Mouse (Mus musculus): ENCODE data around the gene Dbn1. TPM values are rescaled to one million over a fixed set of nuclear protein-coding genes. Genes with fewer than 3 reads are reported as not detected.

Gene Dbn1
- total RNA-seq, 2 experiments from 2014 or later, result not detected

DNA sequence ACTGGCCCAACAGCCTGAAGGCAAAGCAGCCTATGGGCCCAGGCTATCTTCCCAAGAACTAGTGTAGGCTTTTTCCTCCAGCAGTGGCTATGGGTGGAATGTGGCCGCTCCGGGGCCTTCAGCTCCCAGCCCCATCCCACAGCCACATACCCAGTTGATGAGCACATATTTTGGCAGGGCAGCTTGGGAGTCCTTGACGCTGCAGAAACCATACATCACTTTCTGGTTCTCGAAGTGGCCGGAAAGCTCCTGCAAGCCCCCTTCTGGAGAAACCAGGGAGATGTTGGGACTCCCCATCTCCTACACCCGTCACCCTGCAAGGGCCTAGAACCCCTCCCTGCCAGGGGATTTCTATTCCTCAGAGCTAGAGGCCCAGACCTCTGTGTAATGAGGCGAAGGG lies 5.4 kb downstream of the Dbn1 start:
- ATAC-seq (replicated peaks; ENCODE audit: low FRiP score, low TSS enrichment, poor library complexity, severe bottlenecking), result no peak

DNA sequence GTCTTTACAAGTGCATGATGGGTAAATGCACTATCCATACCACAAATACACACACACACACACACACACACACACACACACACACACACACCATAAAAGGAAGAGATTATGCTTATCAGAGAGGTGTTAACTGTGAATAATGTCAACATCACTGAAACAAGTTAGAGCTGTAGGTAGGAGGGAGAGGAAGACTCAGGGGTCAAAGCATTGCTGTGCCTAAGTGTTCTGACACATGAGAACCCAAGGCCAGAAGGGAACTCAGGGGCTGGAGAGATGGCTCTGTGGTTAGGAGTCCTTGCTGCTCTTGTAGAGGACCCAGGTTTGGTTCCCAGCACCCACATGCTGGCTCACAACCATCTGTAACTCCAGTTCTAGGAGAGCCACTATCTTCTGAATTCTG lies 8.0 kb downstream of the Dbn1 start:
- no peak for ATAC-seq (replicated peaks; ENCODE audit: low FRiP score, low TSS enrichment, poor library complexity, severe bottlenecking)

DNA sequence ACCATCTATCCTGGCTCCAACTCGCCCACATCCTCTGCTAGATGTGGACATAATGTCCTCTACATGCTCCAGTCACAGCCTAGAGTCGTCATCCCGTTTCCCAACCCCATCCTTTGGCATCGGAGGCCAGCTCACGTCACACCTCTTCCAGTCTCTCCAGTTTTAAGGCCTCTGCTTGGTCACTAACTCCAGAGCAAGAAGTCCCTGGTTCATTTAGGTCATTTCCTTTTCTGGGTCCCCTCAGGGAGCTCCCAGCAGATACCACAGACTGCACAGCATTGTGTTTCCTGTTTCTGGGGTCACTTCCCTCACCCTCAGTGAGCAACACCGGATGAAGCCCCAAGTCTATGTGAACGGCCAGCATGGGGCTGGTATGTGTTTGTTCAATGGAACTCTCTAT lies 8.9 kb downstream of the Dbn1 start:
- no peak for ATAC-seq (replicated peaks; ENCODE audit: low FRiP score, low TSS enrichment, poor library complexity, severe bottlenecking)

DNA sequence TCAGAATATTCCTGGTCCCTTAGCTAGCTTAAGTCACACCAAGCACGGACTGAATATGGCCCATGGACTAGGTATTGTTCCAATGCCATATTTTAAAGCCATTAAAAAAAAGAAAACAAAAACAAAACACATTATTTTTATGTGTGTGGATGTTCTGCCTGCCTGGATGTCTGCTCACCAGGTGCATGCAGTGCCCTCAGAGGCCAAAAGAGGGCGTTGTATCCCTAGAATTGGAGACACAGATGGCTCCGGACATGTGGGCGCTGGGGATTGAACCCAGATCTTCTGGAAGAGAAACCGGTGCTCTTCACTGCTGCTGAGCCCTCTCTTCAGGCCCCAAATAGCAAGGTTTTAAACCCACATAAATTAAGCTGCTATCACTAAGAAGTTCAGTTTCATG lies 9.9 kb downstream of the Dbn1 start:
- no peak for ATAC-seq (replicated peaks; ENCODE audit: low FRiP score, low TSS enrichment, poor library complexity, severe bottlenecking)

DNA sequence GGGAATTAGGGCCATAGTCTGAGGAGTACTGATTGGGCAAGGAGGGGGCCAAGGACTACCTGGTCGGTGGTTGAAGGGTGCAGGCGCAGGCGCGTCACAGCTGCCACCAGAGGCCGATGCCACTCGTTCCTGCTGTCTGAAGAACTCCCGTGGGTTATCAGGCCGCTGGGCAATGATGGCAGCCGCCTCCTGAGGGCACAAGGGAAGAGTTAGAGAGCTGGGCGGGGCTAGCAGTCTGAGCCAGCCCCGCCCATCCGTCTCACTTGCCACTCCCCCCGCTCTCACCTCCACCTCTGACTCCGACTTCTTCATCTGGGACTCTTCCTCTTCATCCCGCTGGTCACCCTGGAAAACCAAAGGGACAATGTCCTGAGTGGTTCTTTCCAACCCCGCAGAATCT lies 10.4 kb downstream of the Dbn1 start:
- 0 out of 2 replicates have a peak, but pooled peaks have one; percentile 10 for ATAC-seq (replicated peaks; ENCODE audit: low FRiP score, low TSS enrichment, poor library complexity, severe bottlenecking)

DNA sequence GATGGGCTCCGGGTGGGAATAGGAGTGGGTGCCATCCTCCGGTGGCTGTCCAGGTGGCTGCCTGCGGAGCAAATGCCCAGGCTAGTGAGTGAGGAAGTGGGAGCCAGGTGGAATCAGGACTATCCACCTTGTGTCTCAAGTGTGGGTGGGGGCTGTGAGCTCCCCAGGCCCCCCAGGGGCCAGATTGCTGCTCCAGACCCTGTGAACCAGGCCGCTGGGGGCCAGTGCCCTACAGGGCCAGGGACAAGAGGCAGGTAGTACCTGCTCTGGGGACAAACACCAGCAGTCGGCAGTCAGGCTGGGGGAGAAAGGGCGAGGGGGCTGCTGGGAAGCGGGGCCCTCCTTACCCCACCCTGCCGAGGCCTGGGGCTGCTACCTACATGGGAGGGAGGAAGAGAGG lies 11.7 kb downstream of the Dbn1 start:
- no peak for ATAC-seq (replicated peaks; ENCODE audit: low FRiP score, low TSS enrichment, poor library complexity, severe bottlenecking)

DNA sequence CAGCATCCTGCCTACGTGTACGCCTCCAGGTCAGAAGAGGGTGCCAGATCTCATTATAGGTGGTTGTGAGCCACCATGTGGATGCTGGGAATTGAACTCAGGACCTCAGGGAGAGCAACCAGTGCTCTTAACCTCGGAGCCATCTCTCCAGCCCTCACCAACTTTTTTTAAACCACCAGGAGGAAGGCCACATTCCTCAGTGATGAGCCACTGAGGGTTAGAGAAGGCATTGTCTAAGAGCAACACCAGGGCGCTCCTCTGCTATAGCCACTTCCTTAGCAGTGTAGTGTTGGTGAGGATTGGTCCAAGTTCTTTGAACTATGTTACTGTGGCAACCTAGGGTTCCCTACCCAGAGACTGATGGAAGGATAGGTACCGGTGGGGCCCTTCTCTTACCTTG lies 12.2 kb downstream of the Dbn1 start:
- no peak for ATAC-seq (replicated peaks; ENCODE audit: low FRiP score, low TSS enrichment, poor library complexity, severe bottlenecking)

DNA sequence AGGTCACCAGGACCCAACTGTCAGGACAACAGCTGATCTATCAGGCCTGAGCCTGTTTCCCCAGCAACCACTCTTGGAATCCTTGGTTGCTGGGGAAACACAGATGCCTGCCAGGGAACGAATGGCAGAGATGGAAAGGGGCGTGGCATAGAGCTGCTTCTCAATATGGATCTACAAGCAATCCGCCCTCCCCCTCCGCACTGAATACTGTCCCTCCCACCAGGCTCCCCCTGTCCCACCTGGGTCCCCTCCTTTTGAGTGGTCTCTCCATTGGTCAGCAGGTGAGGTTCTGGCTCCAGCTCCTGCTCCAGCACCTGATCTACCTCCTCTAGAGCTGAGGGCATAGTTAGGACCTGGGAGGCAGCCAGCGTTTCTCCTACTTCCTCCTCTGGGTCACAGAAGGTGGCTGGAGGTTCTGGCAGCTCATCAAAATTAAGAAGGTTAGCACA lies 13.3 kb downstream of the Dbn1 start:
- ATAC-seq (replicated peaks; ENCODE audit: low FRiP score, low TSS enrichment, poor library complexity, severe bottlenecking), result no peak

DNA sequence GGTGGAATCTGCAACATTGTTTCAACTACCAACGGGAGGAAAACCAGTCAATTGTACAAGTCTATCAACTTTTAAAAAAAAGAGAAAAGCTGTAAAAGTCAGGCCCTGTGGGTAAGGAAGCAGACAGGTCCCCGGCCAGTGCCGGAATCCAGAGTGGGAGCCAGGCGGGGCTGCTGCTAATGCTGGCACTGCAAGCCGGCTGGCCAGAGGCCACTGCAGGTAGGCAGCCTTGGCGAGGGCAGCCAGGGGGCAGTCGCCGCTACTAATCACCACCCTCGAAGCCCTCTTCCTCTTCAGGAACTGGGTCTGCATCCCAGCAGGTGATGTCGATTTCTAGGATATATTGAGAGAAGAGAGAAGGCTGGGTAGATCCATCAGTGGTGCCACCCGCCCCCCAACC lies 13.9 kb downstream of the Dbn1 start:
- ATAC-seq (replicated peaks; ENCODE audit: low FRiP score, low TSS enrichment, poor library complexity, severe bottlenecking), result no peak

DNA sequence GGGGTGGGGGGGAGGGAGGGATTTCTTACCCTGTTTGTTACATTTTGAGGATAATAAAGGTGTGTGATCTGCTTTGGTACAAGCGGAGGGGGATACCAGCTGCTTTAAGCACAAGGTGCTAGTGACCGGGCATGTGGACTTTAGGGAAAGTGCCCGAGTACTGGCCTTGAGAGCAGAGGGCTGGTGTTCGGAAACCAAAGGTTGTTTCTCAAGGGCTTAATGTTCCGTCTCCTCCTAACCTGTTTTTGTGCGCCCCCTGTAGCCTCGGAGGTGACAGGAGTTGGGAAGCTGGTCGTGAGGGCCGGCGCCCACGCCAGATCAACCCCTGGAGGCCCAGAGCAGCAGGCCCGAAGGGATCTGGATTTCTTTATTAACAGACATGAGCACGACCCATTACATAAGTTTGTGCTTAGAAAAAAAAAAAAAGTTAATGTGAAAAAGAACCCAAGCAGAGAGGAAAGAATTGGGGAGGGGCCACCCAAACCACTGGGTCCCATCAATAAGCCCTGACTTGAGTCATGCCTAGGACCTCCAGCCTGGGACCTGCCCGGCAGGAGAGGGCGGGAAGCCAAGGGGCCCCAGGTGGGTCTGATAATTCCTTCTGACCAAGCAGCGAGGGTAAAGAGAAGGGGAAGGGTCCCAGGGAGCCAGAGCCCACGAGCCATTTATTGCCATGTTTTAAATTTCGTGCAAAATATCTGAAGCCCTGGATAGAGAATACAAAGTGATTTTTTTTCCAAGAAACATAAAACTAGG lies 14.7 kb downstream of the Dbn1 start:
- no peak for ATAC-seq (replicated peaks; ENCODE audit: low FRiP score, low TSS enrichment, poor library complexity, severe bottlenecking)

DNA sequence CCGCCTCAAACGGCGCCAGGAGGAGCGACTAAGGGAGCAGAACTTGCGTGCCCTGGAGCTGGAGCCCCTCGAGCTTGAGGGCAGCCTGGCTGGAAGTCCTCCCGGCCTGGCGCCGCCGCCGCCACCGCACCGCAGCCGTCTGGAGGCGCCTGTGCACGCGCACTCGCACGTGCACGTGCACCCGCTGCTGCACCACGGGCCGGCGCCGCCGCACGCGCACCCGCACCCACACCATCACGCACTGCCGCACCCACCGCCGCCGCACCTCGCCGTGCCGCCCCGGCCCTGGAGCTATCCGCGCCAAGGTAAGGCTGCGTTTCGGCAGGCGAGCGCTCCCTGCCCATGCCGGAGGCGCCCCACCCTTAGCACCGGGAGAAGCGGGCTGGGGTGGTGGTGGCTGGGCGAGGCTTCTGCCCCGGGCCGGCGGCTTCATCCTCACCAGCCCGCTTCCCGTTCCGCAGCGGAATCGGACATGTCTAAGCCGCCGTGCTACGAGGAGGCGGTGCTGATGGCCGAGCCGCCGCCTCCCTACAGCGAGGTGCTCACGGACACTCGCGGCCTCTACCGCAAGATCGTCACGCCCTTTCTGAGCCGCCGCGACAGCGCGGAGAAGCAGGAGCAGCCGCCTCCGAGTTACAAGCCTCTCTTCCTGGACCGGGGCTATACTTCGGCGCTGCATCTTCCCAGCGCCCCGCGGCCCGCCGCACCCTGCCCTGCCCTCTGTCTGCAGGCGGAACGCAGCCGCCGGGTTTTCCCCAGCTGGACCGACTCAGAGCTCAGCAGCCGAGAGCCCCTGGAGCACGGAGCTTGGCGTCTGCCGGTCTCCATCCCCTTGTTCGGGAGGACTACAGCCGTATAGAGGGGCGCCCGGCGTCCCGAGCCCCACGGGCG lies 15.5 kb downstream of the Dbn1 start:
- peak; percentile 21; the same call in 1 of the 2 replicates for ATAC-seq (replicated peaks; ENCODE audit: low FRiP score, low TSS enrichment, poor library complexity, severe bottlenecking)

DNA sequence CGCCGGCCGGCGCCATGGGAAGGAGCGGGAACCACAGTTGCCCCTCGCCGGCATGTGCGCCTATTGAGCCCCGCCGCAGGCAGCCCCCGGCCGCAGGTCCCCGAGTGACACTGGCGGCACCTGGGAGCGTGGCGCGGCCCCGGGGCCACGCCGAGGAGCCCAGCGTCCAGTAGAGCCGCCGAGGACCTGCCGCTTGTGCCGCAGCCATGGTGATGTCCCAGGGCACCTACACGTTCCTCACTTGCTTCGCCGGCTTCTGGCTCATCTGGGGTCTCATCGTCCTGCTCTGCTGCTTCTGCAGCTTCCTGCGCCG lies 16.1 kb downstream of the Dbn1 start:
- no peak for ATAC-seq (replicated peaks; ENCODE audit: low FRiP score, low TSS enrichment, poor library complexity, severe bottlenecking)

DNA sequence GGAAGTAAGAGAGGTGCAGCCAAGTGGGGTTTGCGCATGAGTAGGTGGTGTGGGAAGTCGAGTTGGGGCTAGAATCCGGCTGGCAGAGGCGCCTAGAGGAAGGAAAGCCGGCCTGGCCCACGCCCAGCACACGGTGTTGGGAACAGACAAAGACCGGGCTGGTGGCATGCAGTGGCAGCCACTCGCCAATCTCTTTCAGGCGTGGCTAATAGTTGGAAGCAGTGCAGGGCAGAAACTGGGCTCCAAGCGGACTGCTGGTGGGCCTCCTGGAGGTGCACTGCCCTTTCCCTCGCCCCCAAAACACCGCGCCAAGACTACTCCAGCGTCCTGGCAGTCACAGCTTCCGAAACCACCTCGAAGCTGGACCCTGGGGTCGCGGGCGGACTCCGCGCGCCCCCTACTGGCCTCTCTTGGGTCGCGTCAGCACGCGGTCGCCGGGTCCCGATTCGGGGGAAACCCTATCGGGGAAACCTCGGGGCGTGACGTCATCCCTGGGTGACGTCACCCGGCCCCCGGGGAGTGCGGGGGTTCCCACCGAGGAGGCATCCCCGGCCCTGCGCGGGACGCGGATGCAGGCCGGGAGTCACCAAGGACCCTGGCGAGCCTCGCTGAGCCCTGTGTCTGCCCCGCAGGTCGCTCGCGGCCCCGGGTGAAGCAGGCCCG lies 16.6 kb downstream of the Dbn1 start:
- peak; percentile 23; the same call in 1 of the 2 replicates for ATAC-seq (replicated peaks; ENCODE audit: low FRiP score, low TSS enrichment, poor library complexity, severe bottlenecking)

DNA sequence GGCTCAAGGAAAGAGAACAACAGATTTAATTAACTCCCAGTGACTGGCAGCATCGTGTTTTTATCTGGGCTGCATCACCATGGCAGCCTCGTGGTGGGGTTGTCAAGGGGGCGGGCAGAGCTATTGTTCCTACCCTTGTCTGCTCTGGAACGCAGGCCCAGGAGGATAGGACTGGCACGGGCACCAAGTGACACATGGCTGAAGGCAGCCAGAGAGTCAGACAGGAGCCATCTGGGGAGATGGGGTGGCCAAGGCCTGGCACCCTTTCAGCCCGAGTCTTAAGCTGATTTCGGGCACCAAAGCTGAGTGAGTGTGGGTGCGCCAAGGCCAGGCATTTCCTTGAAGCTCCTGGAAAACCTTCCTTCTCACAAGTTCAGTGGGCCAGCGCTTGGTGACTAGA lies 17.5 kb downstream of the Dbn1 start:
- no peak for ATAC-seq (replicated peaks; ENCODE audit: low FRiP score, low TSS enrichment, poor library complexity, severe bottlenecking)

DNA sequence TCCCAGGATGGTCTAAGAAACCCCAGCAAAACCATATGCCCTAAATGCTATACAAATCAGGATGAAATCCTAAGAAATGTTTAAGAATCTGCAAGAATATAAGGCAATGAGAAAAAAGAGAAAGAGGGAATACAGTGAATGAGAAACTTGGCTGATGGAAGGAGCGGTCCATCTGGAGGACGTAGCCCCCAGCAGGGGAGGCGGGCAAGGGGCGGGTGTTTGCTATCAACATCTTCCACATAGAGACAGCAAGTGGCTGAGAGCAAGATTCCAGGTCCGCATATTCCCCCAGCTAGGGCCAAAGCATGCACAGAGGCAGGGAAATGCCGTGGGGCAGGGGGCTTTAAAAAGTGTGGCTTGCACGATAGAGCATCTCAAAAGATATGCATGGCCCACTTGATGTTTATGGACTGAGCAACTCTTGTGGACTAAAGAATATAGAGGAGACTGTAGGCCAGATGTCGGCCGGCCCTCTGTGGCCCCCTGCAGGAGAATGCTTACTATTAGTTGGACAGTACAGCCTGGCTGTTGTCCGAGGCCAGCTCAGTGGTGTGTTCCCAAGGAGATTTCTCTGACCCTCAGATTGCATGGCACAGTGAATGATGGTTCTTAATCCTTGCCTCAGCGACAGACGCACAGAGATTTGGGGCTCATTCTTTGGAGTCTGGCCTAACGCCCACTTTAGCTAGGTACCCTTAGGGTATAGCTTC lies 18.9 kb downstream of the Dbn1 start:
- no peak for ATAC-seq (replicated peaks; ENCODE audit: low FRiP score, low TSS enrichment, poor library complexity, severe bottlenecking)

DNA sequence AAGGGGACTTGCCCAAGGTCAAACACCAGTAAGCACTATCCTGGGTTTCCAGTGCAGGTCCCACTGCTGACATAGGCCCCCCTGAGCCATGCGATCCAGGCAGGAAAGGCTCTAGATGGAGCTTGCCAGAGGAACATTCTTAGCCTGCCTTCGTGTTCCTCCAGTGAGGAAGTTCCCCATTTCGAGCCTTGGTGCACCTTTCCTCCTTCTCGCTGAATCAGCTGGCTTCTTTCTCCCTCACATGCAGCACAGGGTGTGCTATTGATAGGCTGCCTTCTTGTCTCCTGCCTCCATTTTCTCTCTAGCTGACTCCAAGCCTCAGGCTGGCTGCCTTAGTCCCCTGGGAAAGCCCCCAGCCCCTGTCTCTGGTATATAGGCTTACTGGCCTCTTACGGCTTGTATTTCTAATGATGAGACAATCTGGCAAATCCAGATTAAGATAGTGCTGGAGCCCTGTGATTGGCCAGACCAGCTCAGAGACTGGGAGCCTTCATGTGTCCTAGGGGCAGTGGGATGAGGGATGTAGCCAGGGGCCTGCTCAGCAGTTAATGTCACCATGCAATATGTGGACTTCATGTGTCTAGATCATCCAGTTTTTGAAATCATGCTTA lies 22.0 kb downstream of the Dbn1 start:
- no peak for ATAC-seq (replicated peaks; ENCODE audit: low FRiP score, low TSS enrichment, poor library complexity, severe bottlenecking)

DNA sequence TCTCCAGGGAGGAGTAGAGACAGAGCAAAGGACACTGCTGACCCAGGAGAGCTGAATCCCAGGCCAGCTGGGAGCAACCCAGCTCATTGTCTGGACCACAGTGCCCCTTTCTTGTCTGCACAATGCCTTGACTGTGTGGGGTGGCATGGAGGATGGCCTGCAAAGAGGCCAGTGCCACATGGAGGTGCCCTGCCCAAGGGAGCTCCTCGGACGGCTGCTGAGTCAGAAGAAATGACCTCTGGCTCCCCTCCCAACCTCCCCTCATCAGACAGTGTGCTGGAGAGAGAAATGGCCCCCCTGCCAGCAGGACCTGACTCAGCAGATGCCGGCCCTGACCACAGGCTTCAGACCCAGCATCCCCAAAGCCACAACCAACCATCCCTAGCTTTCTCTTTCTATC lies 22.7 kb downstream of the Dbn1 start:
- ATAC-seq (replicated peaks; ENCODE audit: low FRiP score, low TSS enrichment, poor library complexity, severe bottlenecking), result no peak

DNA sequence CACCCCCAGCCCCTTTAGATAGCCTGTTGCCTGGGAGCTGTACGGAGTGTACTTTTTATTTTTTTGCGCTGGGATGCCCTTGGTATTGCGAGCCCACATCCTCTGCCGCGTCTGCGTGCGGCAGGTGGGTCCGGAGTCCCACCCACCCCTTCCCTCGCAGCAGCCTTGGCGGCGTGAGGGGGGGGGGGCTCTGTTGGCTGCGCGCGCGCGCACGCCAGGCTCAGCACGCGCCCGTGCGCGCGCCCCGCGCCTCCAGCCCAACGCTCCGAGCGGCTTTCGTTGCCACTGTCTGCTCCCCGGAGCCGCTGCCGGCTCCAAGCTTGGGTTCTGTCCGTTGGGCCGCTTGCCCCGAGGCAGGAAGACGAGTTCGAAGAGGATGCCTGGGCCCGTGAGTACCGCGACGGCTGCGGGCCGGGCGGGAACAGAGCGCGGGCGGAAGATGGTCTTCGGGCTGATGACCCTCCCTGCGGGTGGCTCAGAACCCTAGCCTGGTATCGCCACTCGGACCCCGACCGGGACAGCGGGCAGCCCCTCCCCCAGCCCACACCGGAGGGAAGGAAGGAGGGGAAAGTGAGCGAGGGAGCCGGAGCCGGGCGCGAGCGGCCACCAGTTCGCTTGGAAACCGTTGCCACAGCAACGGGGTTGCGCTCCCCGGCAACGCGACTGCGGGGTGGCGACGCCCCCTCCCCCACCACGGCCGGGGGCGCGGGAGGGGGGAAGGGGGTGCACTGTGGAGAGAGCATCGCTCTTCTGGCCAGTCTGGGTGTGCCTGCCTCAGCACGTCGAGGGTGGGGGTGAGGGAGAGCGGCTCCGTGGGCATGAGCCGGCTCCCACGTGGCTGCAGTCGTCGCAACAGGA lies 23.7 kb downstream of the Dbn1 start, which contains the start of gene Prr7:
TSS of gene Prr7 (plus strand) at position 241 of the 858 bp plus-strand sequence.
- no peak for ATAC-seq (replicated peaks; ENCODE audit: low FRiP score, low TSS enrichment, poor library complexity, severe bottlenecking)
